Mouse (Mus musculus) kidney, postnatal 14 days (tissue): ENCODE measurements around the gene Cux1.

Experiments used
- DNase-seq: peaks from one replicate; pipeline ENCODE4 v3.0.0; 2022; ENCODE audit warnings: mixed read lengths

Gene Cux1

GRCm38 (mm10) chr5:136499316-136499715 lies 68.0 kb downstream of the Cux1 start:
- no peak for DNase-seq

DNA sequence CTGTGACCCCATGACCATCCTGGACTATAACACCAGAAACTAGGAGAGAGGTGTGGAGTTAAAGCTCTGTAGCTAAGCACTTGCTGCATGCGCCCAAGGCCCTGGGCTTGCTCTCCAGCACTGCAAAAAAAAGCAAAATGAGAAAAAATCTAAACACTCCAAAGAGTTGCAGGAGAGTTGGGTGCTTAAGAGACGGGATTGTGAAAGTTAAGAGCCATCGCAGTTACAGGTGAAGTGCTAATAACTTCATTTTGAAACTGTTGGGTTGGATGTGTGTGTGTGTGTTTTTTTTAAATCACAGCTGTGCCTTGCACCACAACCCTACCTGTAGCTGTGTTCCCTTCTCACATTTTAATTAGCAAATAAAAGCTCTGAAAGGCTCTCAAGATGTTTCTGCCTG lies 68.5 kb downstream of the Cux1 start:
- no peak for DNase-seq

DNA sequence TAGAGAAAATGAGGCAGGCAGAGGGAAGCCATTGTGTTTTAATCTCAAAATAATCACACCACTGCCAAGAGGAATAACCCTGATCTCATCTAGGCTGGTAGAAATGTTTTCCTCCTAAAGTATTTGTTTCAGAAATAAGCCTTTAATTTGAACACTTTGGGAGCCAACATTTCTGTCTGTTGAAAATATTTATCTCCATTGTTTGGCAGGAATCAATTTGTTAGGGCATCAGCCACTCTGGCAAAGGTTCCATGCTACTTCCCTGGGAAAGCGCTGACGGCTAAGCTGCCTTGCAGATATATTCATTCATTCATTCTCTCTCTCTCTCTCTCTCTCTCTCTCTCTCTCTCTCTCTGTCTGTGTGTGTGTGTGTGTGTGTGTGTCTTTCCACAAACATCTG lies 70.0 kb downstream of the Cux1 start:
- DNase-seq = no peak

DNA sequence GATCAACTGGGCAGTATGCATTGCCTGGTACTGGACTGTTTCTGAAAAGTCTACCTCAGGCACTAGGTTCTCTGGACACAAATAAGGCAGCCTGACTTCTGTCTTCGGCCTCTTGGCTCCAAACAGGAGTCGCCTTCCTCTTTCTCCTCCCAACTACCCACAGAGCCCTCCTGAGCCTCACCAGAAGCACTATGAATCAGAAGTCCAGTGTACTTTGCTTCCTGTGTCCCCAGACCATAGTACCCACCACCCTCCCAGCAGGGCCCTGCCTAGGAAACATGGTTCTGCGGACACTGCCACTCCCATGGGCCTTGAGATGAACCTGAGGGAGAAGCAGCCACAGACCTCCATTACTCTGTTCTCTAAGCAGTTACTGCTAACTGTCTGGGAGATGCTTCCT lies 71.7 kb downstream of the Cux1 start:
- DNase-seq = no peak

- no peak for DNase-seq
Observed at GRCm38 (mm10) chr5:136494927-136495326, 72.4 kb downstream of the Cux1 start.

- no peak for DNase-seq
Observed at GRCm38 (mm10) chr5:136494288-136494687, 73.0 kb downstream of the Cux1 start.

DNA sequence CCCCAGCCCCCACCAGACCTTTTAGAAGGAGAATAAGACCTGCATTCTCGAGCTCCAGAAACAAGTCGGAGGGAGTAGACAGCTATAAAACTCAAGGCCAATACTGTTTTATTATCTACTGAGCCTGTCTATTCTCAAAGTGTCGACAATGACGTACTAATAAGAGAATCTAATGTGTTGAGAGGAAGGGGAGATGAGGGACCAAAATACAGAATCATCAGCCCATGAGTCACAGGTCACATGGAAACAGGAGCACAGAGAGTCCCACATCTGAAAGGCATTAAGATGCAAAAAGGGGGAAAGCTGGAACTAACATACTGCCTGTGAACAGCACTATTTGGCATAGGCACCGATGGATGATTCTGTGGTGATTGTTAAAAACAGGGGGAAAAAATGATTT lies 77.8 kb downstream of the Cux1 start:
- DNase-seq = no peak

GRCm38 (mm10) chr5:136488721-136489120 lies 78.6 kb downstream of the Cux1 start:
- DNase-seq = no peak

GRCm38 (mm10) chr5:136488223-136488622 lies 79.1 kb downstream of the Cux1 start:
- no peak for DNase-seq

DNA sequence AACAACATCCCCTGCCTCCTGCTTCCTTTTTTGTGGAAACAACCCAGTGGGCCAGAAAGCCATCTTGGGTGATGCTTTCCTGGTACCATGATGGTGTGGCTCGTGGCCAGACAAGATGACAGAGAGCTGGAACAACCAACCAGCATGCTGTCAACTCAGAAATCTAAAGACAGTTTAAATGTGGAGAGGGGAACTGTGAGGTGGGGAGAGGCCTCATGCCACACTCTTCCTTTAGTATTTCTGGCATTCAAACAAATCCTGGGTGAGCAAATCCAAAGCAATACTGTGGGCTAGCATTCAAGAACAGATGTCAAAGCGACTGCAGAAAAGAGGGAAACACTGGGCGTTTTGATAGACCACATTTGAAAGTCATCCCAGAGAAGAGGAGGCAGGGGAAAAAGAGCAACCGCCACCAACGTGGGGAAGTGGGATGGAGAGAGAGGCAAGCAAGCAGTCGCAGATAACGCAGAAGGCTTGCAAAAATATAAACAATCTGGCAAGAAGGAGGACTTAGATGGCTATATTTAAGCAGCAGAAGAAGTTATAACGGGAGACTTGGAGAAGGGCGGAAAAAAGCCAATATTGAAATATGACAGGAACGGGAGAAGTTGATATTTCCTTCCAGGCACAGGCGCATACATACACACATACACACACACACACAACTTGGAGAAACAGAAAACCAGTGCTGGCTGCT lies 79.7 kb downstream of the Cux1 start:
- DNase-seq = no peak

- no peak for DNase-seq
Observed at GRCm38 (mm10) chr5:136486401-136486800, 80.9 kb downstream of the Cux1 start.

- DNase-seq = no peak
Observed at GRCm38 (mm10) chr5:136485397-136485796, 81.9 kb downstream of the Cux1 start.

DNA sequence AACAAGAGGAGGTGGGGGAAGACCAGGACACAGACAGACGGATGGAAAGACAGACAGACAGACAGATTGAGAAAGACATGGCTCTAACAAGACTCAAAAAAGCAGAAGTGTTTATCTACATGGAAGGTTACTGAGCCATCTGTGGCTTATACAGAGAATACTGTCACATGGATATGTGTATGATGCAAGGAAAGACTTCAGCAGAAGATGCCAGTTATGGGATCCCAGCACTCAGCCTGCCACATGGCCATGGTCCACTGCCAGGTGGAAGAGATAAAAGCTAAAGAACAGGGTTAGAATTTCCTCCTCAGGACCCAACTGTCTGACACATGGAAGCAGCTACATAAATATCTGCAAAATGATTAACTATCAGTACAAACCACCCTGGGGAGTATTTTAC lies 84.9 kb downstream of the Cux1 start:
- no peak for DNase-seq

GRCm38 (mm10) chr5:136480541-136480940 lies 86.7 kb downstream of the Cux1 start:
- DNase-seq = no peak

DNA sequence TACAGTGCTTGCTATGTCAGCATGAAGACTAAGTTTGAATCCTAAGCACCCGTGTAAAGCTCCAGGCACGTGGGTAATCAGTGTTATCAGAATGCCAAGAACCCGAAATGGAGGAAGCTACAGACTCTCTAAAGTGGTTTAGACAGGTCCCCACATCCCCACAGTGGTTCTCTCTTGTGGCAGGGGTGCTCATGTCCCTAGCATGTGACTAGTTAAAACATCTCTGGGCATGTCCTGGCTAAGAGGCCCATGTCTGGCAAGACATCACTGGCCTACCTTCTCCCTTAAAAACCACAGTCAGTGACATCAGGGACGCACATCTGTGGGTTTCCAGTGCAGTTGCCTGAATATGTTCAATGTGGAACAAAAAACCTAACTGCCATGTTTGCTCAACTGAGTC lies 87.5 kb downstream of the Cux1 start:
- no peak for DNase-seq

- DNase-seq = peak; percentile 46
Observed at GRCm38 (mm10) chr5:136479024-136479763, 88.1 kb downstream of the Cux1 start.

GRCm38 (mm10) chr5:136476272-136476671 lies 91.0 kb downstream of the Cux1 start:
- DNase-seq = no peak

- DNase-seq = no peak
Observed at GRCm38 (mm10) chr5:136475161-136475560, 92.1 kb downstream of the Cux1 start.

DNA sequence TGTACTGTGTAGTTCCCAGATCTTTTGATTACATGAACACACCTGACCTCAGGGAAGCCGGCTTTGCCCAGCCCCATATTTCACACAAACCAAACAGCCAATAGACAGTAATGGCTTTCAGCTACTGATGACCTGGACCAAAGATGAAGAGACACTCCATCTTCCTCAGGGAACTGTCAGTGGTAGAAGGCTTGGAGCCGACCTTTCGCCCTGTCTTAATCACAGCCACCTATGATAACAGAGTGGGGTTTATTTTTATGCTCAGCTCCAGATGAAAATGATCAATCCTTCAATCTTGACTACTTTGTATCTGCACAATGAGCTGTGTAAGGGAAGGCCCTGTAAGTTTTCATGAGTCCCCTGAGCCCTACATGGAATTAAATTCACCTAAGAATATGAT lies 93.2 kb downstream of the Cux1 start:
- no peak for DNase-seq

DNA sequence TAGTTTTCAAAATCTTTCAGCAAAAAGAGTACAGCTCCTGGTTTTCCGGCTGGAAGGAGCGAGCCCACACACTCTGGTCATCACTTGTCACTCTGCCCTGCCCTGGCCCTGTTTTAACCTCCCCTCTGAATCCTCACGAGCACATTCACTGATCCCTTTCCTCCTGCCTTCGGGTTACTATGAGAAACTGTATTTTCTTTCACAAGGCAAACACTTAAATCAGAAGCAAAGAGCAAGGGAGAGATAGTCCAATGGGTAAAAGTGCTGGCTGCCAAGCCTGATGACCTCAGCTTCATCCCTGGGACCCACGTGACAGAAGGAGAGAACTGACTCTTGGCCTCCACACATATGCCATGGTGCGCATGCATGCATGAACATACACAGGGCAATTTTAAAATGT lies 94.0 kb downstream of the Cux1 start:
- peak; percentile 66 for DNase-seq

GRCm38 (mm10) chr5:136472846-136473245 lies 94.4 kb downstream of the Cux1 start:
- no peak for DNase-seq

DNA sequence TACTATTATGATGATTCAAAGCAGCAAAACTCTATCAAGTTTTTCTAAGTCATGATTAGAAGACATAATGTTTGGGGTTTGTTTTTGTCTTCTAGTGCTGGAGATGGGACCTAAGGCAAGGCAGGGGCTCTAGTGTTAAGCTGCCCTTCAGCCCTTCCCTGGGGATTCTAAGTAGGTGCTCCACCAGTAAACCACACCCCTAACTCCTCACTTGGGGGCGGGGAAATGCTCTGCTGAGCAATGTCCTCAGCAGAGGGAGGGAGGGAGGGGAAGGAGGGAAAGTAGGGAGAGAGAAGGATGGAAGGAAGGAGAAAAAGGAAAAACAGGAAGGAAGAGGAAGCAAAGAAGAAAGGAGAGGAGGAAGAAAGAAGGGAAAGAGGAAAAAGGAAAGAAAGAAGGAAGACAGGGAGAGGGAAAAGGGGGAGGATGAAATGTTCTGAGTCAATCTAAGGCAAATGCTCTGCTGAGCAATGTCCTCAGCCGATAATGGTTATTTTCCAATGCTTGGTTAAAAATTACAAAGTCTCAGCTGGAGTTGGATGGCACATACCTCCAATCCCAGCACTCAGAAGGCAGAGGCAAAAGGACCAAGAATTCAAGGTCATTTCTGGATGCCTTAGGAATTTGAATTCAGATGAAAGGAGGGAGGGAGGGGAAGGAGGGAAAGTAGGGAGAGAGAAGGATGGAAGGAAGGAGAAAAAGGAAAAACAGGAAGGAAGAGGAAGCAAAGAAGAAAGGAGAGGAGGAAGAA lies 96.1 kb downstream of the Cux1 start:
- peak; percentile 69 for DNase-seq

DNA sequence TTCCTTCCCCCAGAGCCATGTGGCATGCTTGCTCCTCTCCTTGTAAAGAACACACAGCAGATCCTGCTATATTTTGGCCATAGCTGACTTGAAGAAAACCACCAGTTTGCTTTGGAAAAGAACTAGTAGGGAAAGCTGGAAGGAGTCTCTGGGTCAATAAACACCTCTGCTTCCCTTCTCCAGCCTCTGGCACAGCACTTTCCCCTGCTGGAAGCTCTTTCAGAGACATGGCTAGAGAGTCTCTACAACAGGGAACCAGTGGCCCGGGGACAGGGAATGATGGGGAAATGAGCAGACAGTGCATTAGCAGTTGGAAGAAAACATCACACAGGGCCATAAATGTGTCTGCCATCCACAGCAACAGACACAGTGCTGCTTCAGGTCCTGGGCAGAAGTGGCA lies 98.0 kb downstream of the Cux1 start:
- DNase-seq = no peak
